Mouse (Mus musculus): ENCODE data around the gene Rpl3l.
"Not testable (repeated sequence)": the region's sequence is repeated elsewhere in the genome, so short reads cannot be mapped to it uniquely, and the experiment has no call there.

DNA sequence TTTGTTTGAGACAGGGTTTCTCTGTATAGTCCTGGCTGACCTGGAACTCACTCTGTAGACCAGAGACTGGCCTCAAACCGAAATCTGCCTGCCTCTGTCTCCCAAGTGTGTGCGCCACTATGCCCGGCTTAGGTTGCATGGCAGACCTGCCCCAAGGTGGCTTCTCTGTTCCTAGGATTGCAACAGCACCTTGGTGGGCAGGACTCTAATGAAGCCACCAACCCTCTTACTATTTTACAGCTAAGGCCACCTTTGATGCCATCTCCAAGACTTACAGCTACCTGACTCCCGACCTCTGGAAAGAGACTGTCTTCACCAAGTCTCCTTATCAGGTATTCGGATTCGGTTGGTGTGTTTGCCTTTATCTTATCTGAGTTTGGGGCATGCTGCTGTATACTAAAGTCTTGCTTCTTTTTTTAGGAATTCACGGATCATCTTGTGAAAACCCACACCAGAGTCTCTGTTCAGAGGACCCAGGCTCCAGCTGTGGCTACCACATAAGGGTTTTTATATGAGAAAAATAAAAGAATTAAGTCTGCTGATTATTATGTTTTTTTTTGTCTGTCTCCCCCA lies 6.2 kb upstream of the Rpl3l start:
- TF ChIP-seq CTCF, POLR2A (IDR thresholded peaks at IDR 0.05; ENCODE audit: insufficient read depth, low read depth, low read length): not testable (repeated sequence)
